Mouse (Mus musculus) left cerebral cortex, postnatal 36 days (tissue): ENCODE measurements at regions not wholly inside any gene's neighbourhood (a gene's known extent, or its start where the extent isn't known, plus 50 kb on each side); places are given as distances from the start of the nearest gene placed in this dataset.
"Not testable (repeated sequence)": the region's sequence is repeated elsewhere in the genome, so short reads cannot be mapped to it uniquely, and the experiment has no call there.

Source experiments
- DNase-seq, 2 experiments: peaks; one replicate each; pipeline ENCODE4 v3.0.0; 2021 to 2022; ENCODE audit warnings: low spot score in 2 of 2, mixed read lengths in 1 of 2
- intact Hi-C: fragments of 180-260 bp; cut with DNase I; formaldehyde crosslinking; loops from one replicate; pipeline ENCODE4 v1.15.1; 2025

DNA sequence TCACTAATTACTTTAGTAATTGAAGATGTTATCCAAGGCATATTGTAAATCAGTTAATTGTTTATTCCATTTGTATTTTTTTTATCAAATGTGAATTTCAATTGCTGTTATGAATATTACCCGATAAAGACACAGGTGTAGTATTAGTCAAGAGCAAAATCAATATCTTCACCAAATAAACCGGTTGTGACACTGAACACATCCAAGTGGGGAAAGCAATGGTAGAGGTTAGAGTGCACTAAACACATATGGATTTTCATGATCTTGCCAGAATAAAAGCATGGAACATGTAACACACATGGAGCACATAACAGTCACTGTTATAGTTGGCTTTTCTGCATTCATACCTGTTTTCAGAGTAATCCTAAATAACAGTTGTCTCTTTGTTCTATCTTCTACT, 616.4 kb upstream of the Negr1 start:
- intact Hi-C loops, result no loop called here
- no peak for DNase-seq

DNA sequence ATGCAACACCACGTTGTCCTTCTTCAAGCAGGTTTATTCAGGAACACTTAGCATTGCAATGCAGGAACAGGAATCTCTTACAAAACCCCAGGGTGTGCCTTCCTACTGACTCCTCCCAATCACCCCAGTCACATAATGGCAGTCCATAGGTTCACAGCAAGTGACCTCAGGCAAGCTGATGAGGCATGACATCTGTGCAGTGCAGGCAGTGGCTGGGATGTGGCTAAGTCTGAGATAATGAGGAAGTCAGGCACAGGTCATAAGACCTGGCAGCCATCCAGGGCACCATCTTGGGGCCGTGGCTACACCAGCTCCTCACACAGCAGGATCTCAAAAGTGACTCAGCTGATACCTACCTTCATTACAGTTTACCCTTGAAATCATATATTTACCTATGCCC, 599.1 kb upstream of the Negr1 start:
- intact Hi-C loops, DNase-seq: not testable (repeated sequence)

DNA sequence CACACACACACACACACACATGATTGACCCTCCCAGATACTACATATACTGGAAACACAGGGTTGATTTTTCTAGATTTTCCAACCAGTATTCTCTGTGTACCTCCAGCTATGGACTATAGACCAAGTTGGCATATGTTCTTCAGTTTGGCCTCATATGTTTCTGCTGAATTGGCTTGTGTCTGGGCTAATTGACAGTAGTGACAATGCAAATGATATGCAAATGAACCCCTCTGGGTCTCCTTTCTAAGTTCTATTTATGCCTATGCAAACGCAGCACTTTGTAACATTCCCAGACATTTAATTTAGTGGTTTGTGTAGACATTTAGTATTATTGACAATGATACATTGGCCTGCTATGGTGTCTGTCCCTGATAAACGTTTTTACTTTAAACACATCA, 582.0 kb upstream of the Negr1 start:
- no peak for DNase-seq
- intact Hi-C loops, result no loop called here

DNA sequence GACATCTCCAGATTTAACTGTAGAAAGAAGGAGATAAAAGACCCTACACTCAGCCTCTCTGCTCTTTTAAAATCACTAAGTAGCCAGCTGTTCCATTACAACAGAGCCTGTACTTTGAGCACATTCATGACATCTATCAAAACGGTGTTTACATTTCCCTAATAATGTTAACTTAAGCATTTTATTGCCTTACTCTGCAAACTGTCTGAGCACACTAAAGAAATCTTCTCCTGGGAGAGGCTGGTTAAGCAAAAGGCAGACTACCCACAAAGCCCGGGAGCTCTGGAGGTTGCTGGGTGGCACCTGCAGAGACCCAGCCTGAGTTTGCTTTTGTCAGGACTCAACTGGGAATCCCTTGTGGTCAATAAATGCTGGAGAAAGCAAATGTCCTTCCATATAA, 567.5 kb upstream of the Negr1 start:
- intact Hi-C loops, result no loop called here
- no peak for DNase-seq

DNA sequence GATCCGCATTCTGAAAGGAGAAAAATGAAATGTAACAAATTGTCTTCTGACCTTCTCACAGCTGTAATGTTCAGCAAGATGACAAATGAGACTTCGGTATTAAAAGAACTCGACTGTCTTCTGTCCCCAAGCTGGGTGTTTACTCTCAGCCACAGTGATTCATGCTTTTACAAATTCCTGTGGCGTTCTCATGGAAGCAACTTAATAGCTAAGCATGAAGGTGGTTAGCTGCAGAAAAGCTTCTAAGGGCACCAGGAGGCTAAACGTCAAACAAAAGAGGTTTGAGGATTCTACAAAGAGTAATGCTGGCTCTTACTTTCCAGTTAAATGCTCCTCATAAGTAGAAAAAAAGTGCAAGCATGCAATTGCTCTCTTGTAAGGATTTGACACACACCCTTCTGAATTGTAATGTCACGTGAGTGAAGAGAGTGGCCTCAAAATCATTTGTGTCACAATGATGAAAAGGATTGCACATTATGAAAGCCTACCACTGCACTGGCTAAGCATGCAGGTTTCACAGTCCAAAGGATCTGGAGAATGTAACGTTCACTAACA, 543.8 kb upstream of the Negr1 start:
- DNase-seq, result no peak
- intact Hi-C loops, result no loop called here

DNA sequence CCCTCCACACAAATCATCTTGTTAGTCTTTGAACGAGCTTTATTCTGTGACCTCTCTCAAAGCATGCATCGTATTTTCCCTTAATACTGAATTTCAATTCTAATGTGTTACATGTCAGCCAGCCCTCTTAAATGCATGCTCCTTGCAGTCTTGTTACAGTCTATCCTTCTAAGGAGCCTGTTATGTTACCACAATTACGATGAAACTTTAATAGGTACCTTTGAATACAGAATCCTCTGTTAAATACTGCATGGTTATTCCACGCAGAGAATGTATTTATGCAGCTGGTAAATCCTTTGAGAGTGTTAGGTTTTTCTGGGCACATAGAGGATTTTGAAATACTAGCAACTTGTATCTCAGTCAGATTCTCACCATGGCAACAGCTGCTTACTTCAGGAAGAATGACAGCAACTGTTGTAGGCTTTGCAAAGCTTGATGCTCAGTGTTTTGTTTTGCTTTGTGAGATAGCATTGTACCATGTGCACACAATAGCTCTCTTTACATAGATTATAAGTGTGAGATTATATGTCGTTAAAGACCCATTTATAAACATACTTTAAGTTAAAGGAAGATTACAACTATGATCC, 532.9 kb upstream of the Negr1 start:
- DNase-seq, result no peak
- intact Hi-C loops, result no loop called here

DNA sequence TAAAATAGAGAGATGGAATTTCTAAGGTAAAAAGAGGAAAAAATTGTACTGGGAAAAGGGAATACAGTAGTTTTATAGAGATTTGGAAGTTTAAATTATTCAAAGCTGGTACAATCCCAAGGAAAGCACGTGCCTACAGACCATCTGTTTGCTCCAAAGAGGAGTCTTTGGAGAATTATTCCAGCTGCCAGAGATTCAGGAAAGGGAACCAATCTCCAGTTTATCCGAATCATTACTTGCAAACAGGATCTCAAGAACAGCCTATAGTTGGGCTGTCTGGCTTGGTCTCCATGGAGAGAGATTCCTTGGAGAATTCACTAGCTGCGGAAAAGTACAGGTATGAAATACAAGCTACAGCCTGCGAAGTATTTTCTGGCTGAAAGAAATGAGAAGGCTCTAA, 491.3 kb upstream of the Negr1 start:
- peak in 1 of 2 experiments; percentile 5 for DNase-seq
- intact Hi-C loops, result no loop called here

DNA sequence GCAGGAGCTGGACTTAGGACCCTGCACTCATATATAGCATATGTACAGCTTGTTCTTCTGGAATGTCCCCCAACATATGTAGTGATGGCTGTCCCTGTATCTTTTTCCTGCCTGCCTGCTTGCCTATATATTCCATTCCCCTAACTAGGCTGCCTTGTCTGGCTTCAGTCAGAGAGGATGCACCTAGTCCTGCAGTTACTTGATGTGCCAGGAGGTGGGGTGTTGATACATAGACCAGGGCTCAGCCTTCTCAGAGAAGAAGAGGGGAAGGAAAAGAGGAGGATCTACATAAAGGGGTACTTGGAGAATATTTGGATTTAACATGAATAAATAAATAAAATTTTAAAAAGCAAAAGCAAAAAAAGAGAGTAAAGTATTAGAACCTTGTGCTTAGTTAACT, 479.3 kb upstream of the Negr1 start:
- intact Hi-C loops, result no loop called here
- DNase-seq, result no peak

DNA sequence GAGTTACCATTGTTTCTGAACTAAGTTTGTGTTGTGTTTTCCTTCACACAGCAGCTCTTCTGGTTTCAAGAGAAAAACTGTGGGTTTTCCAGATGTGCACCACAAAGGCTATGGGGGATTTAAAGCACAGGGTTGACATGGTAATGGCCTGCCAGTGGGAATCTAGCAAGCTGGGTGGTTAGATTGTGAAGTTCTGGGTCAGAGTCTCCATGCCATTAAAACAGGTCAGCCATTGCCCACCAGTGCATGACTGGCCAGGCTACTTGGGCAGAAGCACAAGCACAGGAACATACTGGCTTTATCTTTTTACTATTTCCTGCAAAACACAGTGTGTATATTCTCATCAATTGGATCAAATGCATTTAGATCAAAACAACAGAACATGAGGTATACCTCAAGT, 467.9 kb upstream of the Negr1 start:
- DNase-seq, result no peak
- intact Hi-C loops, result no loop called here

DNA sequence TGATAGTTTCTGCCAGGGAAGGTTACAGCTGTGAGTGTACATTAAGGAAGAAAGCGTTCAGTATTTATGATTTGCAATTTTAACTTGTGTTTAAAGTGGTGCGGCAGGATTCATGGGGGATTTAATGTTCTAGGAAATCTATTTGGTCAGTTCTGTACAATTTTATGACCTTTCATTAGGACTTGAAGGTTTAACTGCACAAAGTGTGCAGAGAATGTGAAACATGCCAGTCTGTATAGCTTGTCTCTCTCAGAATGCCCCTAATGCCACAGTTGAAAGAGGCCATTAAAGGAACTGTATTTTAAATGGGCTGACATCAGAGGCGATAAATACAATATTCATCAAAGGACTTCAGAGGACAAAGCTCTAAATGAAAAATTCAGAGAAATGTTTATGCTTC, 466.6 kb upstream of the Negr1 start:
- DNase-seq, result no peak
- intact Hi-C loops, result no loop called here

DNA sequence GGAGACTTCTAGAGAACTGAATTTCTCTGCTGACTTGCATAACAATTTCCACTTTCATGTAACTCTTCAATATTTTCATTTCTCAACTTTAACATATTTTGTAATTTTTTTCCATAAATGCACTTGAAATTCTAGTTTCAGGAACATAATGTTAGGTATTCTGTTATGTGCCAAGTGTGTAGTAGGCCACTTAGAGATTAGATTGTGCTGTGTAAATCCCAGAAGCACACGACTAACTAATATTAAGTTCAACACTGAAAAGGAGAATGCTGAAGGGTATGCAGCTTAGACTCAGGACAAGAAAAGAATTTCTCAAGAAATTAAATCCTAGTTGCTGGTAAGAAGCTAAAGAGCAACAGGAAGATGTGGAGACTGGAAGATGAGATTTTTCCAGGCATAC, 455.8 kb upstream of the Negr1 start:
- intact Hi-C loops, result no loop called here

DNA sequence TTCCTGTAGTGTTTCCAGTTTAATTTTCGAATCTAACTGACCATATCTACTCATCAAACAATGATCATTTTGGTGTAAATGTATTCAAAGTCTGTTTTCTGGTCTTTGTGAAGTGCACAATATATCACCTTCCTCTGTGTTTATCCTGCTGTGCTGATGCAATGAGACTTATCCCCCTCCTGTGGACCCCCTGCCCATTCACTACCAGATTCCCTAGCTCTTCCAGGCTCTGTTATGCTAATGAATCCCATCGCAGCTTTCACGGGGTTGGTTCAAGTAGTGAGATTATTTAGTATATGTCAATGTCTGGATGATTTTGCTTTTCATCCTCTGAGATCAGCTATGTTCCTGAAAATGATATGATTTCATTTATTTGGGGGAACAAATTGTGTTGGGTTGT, 441.3 kb upstream of the Negr1 start:
- intact Hi-C loops, result no loop called here
- no peak for DNase-seq

More for the DNA sequence above, 455.8 kb upstream of the Negr1 start:
- DNase-seq, result no peak

DNA sequence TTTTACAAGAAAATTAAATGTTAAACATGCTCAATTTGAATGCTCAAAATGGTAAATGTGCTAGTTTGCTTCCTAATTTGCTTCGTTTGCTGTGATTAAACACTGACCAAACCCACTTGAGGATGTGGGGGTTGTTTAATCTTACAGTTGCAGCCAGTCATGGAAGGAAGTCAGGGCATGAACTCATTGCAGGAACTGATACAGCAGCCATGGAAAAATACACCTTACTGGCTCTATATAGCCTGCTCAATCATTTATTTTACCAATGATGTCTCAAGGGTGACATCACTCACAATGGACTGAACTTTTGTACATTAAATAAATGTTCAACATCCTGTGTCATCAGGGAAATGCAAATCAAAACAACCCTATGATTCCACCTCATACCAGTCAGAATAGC, 430.0 kb upstream of the Negr1 start:
- intact Hi-C loops, result no loop called here
- no peak for DNase-seq

DNA sequence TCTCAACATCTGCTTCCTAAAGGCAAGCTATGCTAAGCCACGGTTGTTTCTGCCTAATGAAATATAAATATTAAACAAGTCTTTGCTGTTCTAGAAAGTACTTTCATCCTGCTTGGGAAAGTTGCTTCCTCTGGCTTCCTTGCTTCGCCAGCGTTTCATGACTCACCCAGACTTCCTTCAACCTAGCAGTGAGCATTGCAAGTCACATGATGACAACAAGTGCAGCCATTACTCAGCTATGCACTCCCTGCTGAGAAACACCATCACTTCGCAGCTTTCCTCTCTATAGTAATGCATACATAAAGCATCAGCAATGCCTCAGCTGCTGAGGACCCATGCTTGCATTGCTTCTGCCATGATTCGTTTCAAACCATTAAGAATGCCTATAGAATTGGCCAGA, 420.2 kb upstream of the Negr1 start:
- intact Hi-C loops, result no loop called here
- DNase-seq, result no peak

DNA sequence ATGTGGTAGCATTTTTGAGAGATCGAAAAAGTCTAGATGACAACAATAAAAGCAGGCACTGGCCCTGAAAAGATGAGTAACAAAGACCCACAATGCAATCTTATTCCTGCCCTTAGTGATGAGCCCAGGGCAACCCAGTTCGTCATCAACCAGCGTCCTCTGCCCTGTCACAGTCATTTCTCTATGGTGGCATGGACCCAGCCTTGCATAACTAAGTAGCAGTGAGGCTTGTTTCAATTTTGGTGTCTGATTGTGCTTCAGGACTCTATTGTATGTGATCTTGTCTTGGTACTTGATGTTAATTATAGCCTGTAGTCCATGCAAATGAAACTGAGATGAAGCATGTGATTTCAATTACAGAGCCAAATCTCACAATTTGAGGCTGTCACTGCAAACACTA, 412.3 kb upstream of the Negr1 start:
- DNase-seq, result no peak
- intact Hi-C loops, result no loop called here

DNA sequence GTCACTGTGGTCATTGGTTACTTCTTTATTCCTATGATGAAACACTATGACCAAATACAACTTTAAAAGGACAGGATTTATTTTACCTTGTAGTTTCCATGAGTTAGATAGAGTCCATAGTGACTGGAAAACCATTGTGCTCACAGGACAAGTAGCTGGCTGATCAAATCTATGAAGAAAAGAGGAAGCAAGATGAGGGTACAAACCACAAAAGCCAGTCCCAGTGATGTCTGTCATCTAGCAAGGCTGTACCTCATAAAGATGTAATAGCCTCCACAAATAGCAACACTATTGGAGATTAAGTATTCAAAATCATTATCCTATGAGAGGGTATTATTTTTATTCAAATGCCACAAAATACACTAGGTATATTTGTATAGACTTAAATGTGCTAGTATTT, 391.5 kb upstream of the Negr1 start:
- DNase-seq, result no peak
- intact Hi-C loops, result no loop called here

DNA sequence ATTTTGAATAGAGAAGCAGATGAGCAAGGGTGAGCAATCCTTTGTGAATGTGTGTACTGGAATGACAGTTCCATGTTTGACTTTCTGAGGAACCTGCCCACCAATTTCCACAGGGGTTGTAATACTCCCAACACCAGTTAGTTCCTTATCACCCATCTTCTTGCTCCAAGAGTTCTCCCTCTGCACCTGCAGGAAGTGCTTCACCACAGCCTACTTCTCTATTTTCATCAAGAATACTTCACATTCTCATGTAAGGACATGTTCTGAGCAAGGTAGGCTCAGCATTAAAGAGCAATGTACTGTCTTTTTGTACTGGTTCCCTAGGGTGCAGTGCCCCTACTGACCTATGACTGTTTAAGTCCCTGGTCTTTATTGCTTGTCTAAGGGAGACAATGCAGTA, 362.9 kb upstream of the Negr1 start:
- intact Hi-C loops, result no loop called here
- no peak for DNase-seq

DNA sequence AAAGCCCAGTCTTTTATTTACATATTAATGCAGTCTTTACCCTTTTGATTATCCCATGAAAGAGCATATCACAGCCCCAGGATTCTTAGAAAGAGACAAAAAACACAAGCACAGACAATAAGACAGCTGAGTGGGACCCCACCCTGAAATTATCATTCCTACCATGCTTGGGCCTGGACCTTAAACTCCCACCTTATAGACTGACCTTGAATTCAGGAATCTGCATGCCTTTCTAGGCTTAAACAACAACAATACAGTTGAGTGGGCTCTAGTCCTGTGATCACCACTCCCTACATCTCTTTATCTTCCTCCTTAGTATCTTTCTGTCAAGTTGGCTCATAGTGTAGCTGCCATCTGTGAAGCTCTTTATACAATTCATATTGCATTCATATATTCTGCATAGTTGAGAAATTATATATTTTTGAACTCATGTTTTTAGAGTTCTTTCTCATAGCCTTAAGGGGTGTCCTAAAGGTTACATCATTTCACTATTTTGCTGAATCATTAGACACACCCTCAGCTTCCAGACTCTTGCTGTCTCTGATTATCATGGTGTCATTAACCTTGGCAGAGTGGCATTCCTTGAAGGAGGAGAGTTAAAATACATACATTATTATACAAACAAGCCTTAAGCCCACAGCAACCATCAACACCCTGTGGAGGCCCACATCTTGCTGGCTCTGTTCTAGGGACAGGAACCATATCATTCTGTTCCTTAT, 361.7 kb upstream of the Negr1 start:
- no peak for DNase-seq
- intact Hi-C loops, result no loop called here

DNA sequence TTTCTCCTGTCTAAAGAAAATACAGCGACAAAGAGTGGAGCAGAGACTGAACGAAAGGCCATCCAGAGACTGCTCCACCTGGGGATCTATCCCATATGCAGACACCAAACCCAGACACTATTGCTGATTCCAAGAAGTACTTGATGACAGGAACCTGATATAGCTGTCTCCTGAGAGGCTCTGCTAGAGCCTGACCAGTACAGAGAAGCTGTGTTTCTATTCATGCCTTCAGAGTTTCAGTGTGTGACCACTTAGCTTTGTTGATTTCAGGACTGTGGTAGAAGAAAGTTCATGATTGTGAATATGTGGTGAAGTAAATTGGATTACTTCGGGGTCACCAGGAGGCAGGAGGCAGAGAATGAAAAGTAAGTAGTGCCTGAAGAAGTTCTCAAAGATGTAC, 356.3 kb upstream of the Negr1 start:
- DNase-seq, result no peak
- intact Hi-C loops, result no loop called here

DNA sequence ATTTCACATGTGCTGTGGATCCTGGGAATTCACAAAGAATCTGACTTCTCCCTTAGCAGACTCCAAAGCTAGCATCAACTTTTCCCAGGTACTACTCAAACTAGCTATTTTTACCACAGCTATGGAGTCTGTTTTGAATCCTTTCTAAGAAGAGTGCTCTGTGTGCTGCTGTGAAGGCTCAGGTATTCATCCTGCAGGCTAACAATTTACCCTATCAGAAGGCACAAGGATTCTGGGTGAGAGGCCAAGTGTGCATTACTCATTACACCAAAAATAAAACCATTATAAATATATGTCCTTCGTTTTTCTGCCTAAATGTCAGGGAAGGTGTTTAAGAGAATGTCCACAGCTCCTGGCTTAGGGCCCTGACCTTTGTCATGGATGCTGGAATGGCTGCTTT, 353.2 kb upstream of the Negr1 start:
- intact Hi-C loops, result no loop called here

DNA sequence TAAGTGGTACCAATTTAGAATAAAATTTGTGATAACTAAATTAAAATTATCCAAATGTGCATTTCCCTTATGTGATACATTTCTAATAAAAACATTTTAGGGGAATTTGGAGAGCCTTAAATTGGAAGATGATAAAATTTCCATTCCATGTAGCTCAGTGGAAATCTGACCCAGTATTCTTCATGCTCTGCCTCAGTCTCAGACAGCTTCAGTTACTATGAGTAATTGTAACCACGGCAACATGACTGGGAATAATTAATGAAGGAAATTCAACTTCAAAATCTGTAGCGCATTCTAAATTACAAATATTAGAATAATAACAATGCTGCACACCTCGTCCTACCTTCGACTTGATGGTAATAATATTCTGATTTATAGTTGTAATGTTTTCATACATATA, 350.8 kb upstream of the Negr1 start:
- no peak for DNase-seq
- intact Hi-C loops, result no loop called here

More for the DNA sequence above, 353.2 kb upstream of the Negr1 start:
- no peak for DNase-seq

DNA sequence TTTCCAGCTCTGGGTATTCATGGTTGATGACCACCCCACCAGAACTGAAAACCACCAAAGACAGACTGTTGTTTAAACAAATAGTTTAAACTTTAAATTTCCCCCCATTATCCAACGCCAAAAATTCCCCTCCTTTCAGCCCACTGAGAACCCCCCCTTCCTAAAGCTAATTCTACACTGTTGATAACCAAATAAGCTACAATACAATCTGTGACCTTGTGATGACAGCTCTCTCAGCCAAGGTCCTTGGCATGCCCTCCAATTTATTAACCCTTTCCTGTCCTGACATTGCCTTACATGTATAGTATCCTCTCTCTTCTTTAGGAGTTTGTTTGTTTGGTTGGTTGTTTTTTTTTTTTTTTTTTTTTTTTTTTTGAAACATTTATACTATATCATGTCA, 346.8 kb upstream of the Negr1 start:
- intact Hi-C loops, result no loop called here
- no peak for DNase-seq
